Mouse (Mus musculus) limb, embryonic 13.5 days (tissue): ENCODE data around the gene Cmss1. TPM values are rescaled to one million over a fixed set of nuclear protein-coding genes. Genes with fewer than 3 reads are reported as not detected.

Source experiments
- ATAC-seq: fragments of 200-750 bp; cut with Nextera tagmentation; 2 replicates; pipeline ENCODE4 v1.8.0; 2017; ENCODE audit warnings: low read depth, moderate number of reproducible peaks, moderate TSS enrichment; ENCODE audit not compliant: low FRiP score
- H3K27ac ChIP-seq: fragments of 300-500 bp; sonication (generic); 2 replicates; pipeline ENCODE4 v1.5.1; 2015; ENCODE audit warnings: inconsistent platforms, mild to moderate bottlenecking, moderate library complexity
- H3K27me3 ChIP-seq: fragments of 300-500 bp; sonication (generic); 2 replicates; pipeline ENCODE4 v1.6.1; 2015; ENCODE audit warnings: mild to moderate bottlenecking, inconsistent platforms
- H3K36me3 ChIP-seq: fragments of 300-500 bp; sonication (generic); 2 replicates; pipeline ENCODE4 v1.6.1; 2015; ENCODE audit warnings: inconsistent platforms, mild to moderate bottlenecking, moderate library complexity
- H3K4me1 ChIP-seq: fragments of 300-500 bp; sonication (generic); 2 replicates; pipeline ENCODE4 v1.6.1; 2015; ENCODE audit warnings: inconsistent platforms
- H3K4me2 ChIP-seq: fragments of 300-500 bp; sonication (generic); replicated peaks from 2 replicates; pipeline ENCODE4 v1.6.1; 2015; ENCODE audit warnings: inconsistent platforms, mild to moderate bottlenecking, moderate library complexity
- H3K4me3 ChIP-seq: fragments of 300-500 bp; sonication (generic); 2 replicates; pipeline ENCODE4 v1.5.1; 2015; ENCODE audit warnings: moderate library complexity, mild to moderate bottlenecking, inconsistent platforms
- H3K9ac ChIP-seq: fragments of 300-500 bp; sonication (generic); 2 replicates; pipeline ENCODE4 v1.6.1; 2015; ENCODE audit warnings: mild to moderate bottlenecking, inconsistent platforms
- H3K9me3 ChIP-seq: fragments of 300-500 bp; sonication (generic); 2 replicates; pipeline ENCODE4 v1.6.1; 2016; ENCODE audit warnings: inconsistent platforms
- WGBS: fragments of 180-500 bp; shearing (Covaris S2); methylation state at CpG from one replicate; pipeline ENCODE4 v1.1.7; 2015; 5-methylcytosine and 5-hydroxymethylcytosine counted together
- polyA plus RNA-seq: library from polyadenylated mRNA; unstranded; fragments of >200 nt; fragmentation: Nextera tagmentation; extraction: Ambion mirVana; gene quantifications from 2 replicates; pipeline ENCODE4 v1.2.1, GENCODE M21; 2015

Gene Cmss1
- polyA plus RNA-seq, 1 experiment from 2014 or later = 50.6 TPM

- Histone ChIP-seq H3K4me3 (no peak overlapping the region), H3K4me2 (no peak overlapping the region), H3K27me3 (no peaks in the 10 kb centered on the region), H3K9ac (no peak overlapping the region), H3K27ac (peak overlapping the region; percentile 76), H3K9me3 (no peaks in the 10 kb centered on the region), H3K4me1 (peaks cover 39% of the 10 kb centered on the region), H3K36me3 (no peaks in the 10 kb centered on the region)
- 45% methylated on average over 7 of the region's 7 CpGs for WGBS
- no peak for ATAC-seq
Observed at GRCm38 (mm10) chr16:57536511-57536910, 70.2 kb downstream of the Cmss1 start.

- H3K4me3 ChIP-seq = no peak overlapping the region
- H3K27me3 ChIP-seq = no peaks in the 10 kb centered on the region
- no peak overlapping the region for H3K9ac ChIP-seq
- H3K4me2 ChIP-seq = no peak overlapping the region
- no peaks in the 10 kb centered on the region for H3K36me3 ChIP-seq
- no peaks in the 10 kb centered on the region for H3K9me3 ChIP-seq
- ATAC-seq = no peak
- H3K4me1 ChIP-seq = peaks cover 50% of the 10 kb centered on the region
- 81% methylated on average over 1 of the region's 1 CpGs for WGBS
- no peak overlapping the region for H3K27ac ChIP-seq
Observed at GRCm38 (mm10) chr16:57534811-57535210, 71.9 kb downstream of the Cmss1 start.

DNA sequence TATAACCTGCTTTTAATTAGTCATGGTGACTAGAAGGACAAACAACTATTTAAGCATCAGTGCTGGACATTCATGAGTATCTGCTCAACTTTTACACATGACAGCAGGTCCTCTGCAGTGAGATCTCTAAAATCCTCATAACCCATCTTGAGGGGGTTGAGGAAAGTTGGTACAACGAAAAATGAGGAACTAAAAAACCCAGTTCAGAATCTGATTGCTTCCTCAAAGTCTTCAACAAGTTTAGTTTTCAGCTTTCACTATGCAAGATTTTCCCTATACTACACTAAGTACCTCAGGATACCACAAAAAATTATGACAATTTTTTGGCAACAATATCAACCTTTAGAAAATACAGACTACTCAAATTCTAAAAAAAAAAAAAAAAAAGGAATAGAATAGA is 72.3 kb downstream of the Cmss1 start:
- Histone ChIP-seq H3K36me3 (no peaks in the 10 kb centered on the region), H3K4me1 (peaks cover 52% of the 10 kb centered on the region), H3K27ac (no peak overlapping the region), H3K9me3 (no peaks in the 10 kb centered on the region), H3K9ac (no peak overlapping the region), H3K27me3 (no peaks in the 10 kb centered on the region), H3K4me3 (no peak overlapping the region), H3K4me2 (no peak overlapping the region)
- ATAC-seq = no peak
- WGBS = 88% methylated on average over 1 of the region's 1 CpGs

GRCm38 (mm10) chr16:57532081-57532493 is 74.6 kb downstream of the Cmss1 start:
- Histone ChIP-seq H3K27me3 (no peaks in the 10 kb centered on the region), H3K27ac (peak overlapping the region; percentile 6; the same call in 1 of the 2 replicates), H3K36me3 (no peaks in the 10 kb centered on the region), H3K4me1 (peaks cover 37% of the 10 kb centered on the region), H3K9ac (no peak overlapping the region), H3K4me2 (no peak overlapping the region), H3K4me3 (no peak overlapping the region), H3K9me3 (no peaks in the 10 kb centered on the region)
- WGBS = 10% methylated on average over 6 of the region's 6 CpGs
- 0 out of 2 replicates have a peak, but pooled peaks have one; percentile 46 for ATAC-seq

GRCm38 (mm10) chr16:57530547-57530946 is 76.1 kb downstream of the Cmss1 start:
- H3K4me1 ChIP-seq = peaks cover 42% of the 10 kb centered on the region

DNA sequence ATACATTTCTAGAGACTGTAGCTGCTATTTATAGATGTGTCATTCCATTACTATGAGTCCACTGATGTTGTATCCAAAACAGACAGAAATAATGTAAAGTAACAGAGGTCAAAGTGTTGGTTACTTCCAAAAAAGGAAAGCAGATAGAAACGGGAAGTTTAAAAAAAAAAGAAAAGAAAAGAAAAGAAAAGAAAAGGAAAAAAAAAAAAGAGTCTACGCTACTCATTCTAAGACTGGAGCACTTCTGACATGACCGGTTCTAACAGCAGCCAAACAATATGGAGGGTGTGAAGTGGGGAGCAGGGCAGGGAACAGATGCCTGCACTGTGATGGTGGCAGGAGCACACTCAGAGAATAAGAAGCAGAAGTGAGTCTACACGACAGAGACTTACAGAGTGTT is 78.2 kb downstream of the Cmss1 start:
- Histone ChIP-seq H3K36me3 (no peaks in the 10 kb centered on the region), H3K4me1 (peaks cover 37% of the 10 kb centered on the region), H3K9me3 (no peaks in the 10 kb centered on the region), H3K4me3 (no peak overlapping the region), H3K27me3 (no peaks in the 10 kb centered on the region), H3K4me2 (no peak overlapping the region), H3K27ac (no peak overlapping the region), H3K9ac (no peak overlapping the region)
- ATAC-seq = no peak
- WGBS = 68% methylated on average over 4 of the region's 4 CpGs

More at GRCm38 (mm10) chr16:57530547-57530946, 76.1 kb downstream of the Cmss1 start:
- Histone ChIP-seq H3K4me2 (no peak overlapping the region), H3K4me3 (no peak overlapping the region), H3K9me3 (no peaks in the 10 kb centered on the region), H3K27ac (no peak overlapping the region), H3K9ac (no peak overlapping the region), H3K36me3 (no peaks in the 10 kb centered on the region), H3K27me3 (no peaks in the 10 kb centered on the region)
- ATAC-seq = no peak
- 59% methylated on average over 4 of the region's 4 CpGs for WGBS

DNA sequence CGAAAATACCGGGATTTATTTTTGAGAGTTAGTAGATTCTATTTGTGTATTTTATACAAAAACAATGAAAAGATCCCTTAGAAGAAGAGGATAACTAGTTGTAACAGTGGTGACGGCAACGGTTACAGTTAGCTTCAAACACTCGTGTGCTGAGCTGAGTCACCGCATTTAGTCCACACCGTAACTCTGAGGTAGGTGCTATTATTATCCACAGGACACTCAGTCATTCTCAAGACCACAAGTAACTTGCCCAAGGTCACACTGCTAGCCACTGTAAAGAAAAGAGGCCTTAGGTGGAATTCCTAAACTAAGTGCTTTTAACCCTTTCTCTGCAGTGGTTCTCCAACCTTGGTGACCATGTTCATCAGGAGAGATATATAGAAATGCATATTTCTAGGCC is 79.8 kb downstream of the Cmss1 start:
- Histone ChIP-seq H3K4me1 (peaks cover 27% of the 10 kb centered on the region), H3K9ac (no peak overlapping the region), H3K27me3 (no peaks in the 10 kb centered on the region), H3K9me3 (no peaks in the 10 kb centered on the region), H3K4me3 (no peak overlapping the region), H3K27ac (no peak overlapping the region), H3K4me2 (no peak overlapping the region), H3K36me3 (no peaks in the 10 kb centered on the region)
- 85% methylated on average over 7 of the region's 7 CpGs for WGBS
- ATAC-seq = no peak

GRCm38 (mm10) chr16:57525476-57525875 is 81.2 kb downstream of the Cmss1 start:
- no peak for ATAC-seq
- Histone ChIP-seq H3K9me3 (no peaks in the 10 kb centered on the region), H3K36me3 (no peaks in the 10 kb centered on the region), H3K4me1 (peaks cover 17% of the 10 kb centered on the region; the same call in 1 of the 2 replicates), H3K27ac (no peak overlapping the region), H3K4me2 (no peak overlapping the region), H3K4me3 (no peak overlapping the region), H3K9ac (no peak overlapping the region), H3K27me3 (no peaks in the 10 kb centered on the region)
- WGBS = 62% methylated on average over 4 of the region's 4 CpGs

- WGBS = 74% methylated on average over 5 of the region's 5 CpGs
- H3K9me3 ChIP-seq = no peaks in the 10 kb centered on the region
- H3K27me3 ChIP-seq = no peaks in the 10 kb centered on the region
- no peak for ATAC-seq
- peaks cover 17% of the 10 kb centered on the region; the same call in 1 of the 2 replicates for H3K4me1 ChIP-seq
- no peak overlapping the region for H3K4me3 ChIP-seq
- no peak overlapping the region for H3K9ac ChIP-seq
- H3K4me2 ChIP-seq = no peak overlapping the region
- no peak overlapping the region for H3K27ac ChIP-seq
- no peaks in the 10 kb centered on the region for H3K36me3 ChIP-seq
Observed at GRCm38 (mm10) chr16:57525046-57525445, 81.6 kb downstream of the Cmss1 start.

- no peak for ATAC-seq
- H3K4me3 ChIP-seq = no peak overlapping the region
- H3K9ac ChIP-seq = no peak overlapping the region
- no peak overlapping the region for H3K27ac ChIP-seq
- 69% methylated on average over 10 of the region's 10 CpGs for WGBS
- no peaks in the 10 kb centered on the region for H3K9me3 ChIP-seq
- no peaks in the 10 kb centered on the region for H3K27me3 ChIP-seq
- no peaks in the 10 kb centered on the region for H3K36me3 ChIP-seq
- no peak overlapping the region for H3K4me2 ChIP-seq
- H3K4me1 ChIP-seq = no peaks in the 10 kb centered on the region
Observed at GRCm38 (mm10) chr16:57515636-57516035, 91.0 kb downstream of the Cmss1 start.

- Histone ChIP-seq H3K27me3 (no peaks in the 10 kb centered on the region), H3K4me1 (no peaks in the 10 kb centered on the region), H3K36me3 (no peaks in the 10 kb centered on the region), H3K9ac (no peak overlapping the region), H3K27ac (no peak overlapping the region), H3K4me2 (no peak overlapping the region), H3K9me3 (no peaks in the 10 kb centered on the region), H3K4me3 (no peak overlapping the region)
- ATAC-seq = no peak
- 72% methylated on average over 4 of the region's 4 CpGs for WGBS
Observed at GRCm38 (mm10) chr16:57514371-57514770, 92.3 kb downstream of the Cmss1 start.

- no peaks in the 10 kb centered on the region for H3K27me3 ChIP-seq
- H3K4me2 ChIP-seq = no peak overlapping the region
- ATAC-seq = no peak
- no peak overlapping the region for H3K9ac ChIP-seq
- H3K4me1 ChIP-seq = no peaks in the 10 kb centered on the region
- no peak overlapping the region for H3K4me3 ChIP-seq
- H3K9me3 ChIP-seq = no peaks in the 10 kb centered on the region
- H3K36me3 ChIP-seq = no peaks in the 10 kb centered on the region
- no peak overlapping the region for H3K27ac ChIP-seq
- 81% methylated on average over 7 of the region's 7 CpGs for WGBS
Observed at GRCm38 (mm10) chr16:57513562-57513961, 93.1 kb downstream of the Cmss1 start.

GRCm38 (mm10) chr16:57509099-57509498 is 97.6 kb downstream of the Cmss1 start:
- no peak overlapping the region for H3K4me2 ChIP-seq
- no peak overlapping the region for H3K4me3 ChIP-seq
- 89% methylated on average over 3 of the region's 3 CpGs for WGBS
- H3K9ac ChIP-seq = no peak overlapping the region
- no peaks in the 10 kb centered on the region for H3K9me3 ChIP-seq
- H3K36me3 ChIP-seq = no peaks in the 10 kb centered on the region
- H3K27ac ChIP-seq = no peak overlapping the region
- H3K4me1 ChIP-seq = no peaks in the 10 kb centered on the region
- no peaks in the 10 kb centered on the region for H3K27me3 ChIP-seq
- no peak for ATAC-seq
